Comparison of ENCODE assay signal across 22 mouse cellular contexts in genomic region chr3:69895516-69895915, GRCm38 (mm10). TPM values are rescaled to one million over a fixed set of nuclear protein-coding genes. Genes with fewer than 3 reads are reported as not detected.
DNase-seq lines count a peak whose midpoint lies in the region.
"Had no signal": no experiment of that assay in that cellular context is flagged by ENCODE, and none has a peak within 500 bp of the region (broad histone marks: within the 10 kb centered on the region; RNA-seq: fewer than 3 reads in every experiment).

No protein-coding gene starts in this region.

- DNase-seq in adrenal gland, adult (ENCODE audit: inconsistent age in 2 of 2, low spot score in 1 of 2) = peak; percentile 25 to 72
- DNase-seq in adrenal gland, postnatal 4 days (ENCODE audit: low spot score in 2 of 2) = no peak
- DNase-seq in adrenal gland, postnatal 14 days = peak; percentile 24
- DNase-seq in cerebellum, adult 8-10 months = peak; percentile 31
- peak; percentile 40 to 42 for DNase-seq in cerebellum, postnatal 25 days
- DNase-seq in kidney, postnatal 10 days = no peak
- DNase-seq in testis, postnatal 10 days (ENCODE audit: low spot score) = no peak
- DNase-seq: gastrocnemius, adult 2 months; gastrocnemius, postnatal 36 days; heart, adult 2 months; heart, postnatal 10 days; kidney, adult 11 months; kidney, postnatal 36 days; lung, postnatal 36 days; right cerebral cortex, adult 18-20 months; spleen, adult 18-20 months; thymus, adult 18-20 months had no signal

RNA-seq across cellular contexts. Expression of gene Sptssb, which starts 35.8 kb away (rescaled TPM):
- total RNA-seq in adrenal gland, postnatal 4 days (2021) = not detected
- not detected in 2 replicates for total RNA-seq in adrenal gland, postnatal 14 days (2021)
- total RNA-seq: CH12.LX; ES-E14; gastrocnemius, adult 2 months; gastrocnemius, postnatal 36 days; heart, adult 2 months; heart, postnatal 10 days; hematopoietic stem cell, adult 5-6 weeks; megakaryocyte, adult 5-6 weeks; neutrophil, adult 5-6 weeks had no signal

Comparison
In these comparisons a context has a peak if more than half of its experiments do, and no peak if none do; other contexts are left out.
1. DNase-seq: peak in adrenal gland, adult (2 of 2), adrenal gland, postnatal 14 days (single experiment), cerebellum, adult 8-10 months (single experiment) and cerebellum, postnatal 25 days (2 of 2); none in adrenal gland, postnatal 4 days (0 of 2), kidney, postnatal 10 days (single experiment) and testis, postnatal 10 days (single experiment).